Mouse (Mus musculus) hematopoietic stem cell, adult 5-6 weeks (primary cell): ENCODE measurements around the gene Dpysl4. TPM values are rescaled to one million over a fixed set of nuclear protein-coding genes. Genes with fewer than 3 reads are reported as not detected.

Source experiments
- ATAC-seq, 2 experiments: fragments of 125-278 bp in 1 of 2; replicated peaks in 1 of 2; 2 replicates each; pipeline ENCODE4 v1.8.0; 2016 to 2017; ENCODE audit warnings: inconsistent platforms in 2 of 2, mild to moderate bottlenecking in 2 of 2, moderate number of reproducible peaks in 2 of 2, low read depth in 1 of 2, moderate TSS enrichment in 1 of 2; ENCODE audit not compliant: low FRiP score in 2 of 2, poor library complexity in 2 of 2, severe bottlenecking in 2 of 2, insufficient read depth in 1 of 2, low TSS enrichment in 1 of 2
- total RNA-seq: library from RNA; stranded (forward); fragments of 172-1452, 232-1000 nt; gene quantifications from 2 replicates; pipeline ENCODE4 v1.2.3, GENCODE M21; 2017

The Dpysl4 gene
- total RNA-seq, 1 experiment from 2014 or later, result not detected

GRCm38 (mm10) chr7:139093124-139093523 lies 7.3 kb downstream of the Dpysl4 start:
- ATAC-seq, result no peak

GRCm38 (mm10) chr7:139093781-139094180 lies 8.0 kb downstream of the Dpysl4 start:
- ATAC-seq, result no peak

DNA sequence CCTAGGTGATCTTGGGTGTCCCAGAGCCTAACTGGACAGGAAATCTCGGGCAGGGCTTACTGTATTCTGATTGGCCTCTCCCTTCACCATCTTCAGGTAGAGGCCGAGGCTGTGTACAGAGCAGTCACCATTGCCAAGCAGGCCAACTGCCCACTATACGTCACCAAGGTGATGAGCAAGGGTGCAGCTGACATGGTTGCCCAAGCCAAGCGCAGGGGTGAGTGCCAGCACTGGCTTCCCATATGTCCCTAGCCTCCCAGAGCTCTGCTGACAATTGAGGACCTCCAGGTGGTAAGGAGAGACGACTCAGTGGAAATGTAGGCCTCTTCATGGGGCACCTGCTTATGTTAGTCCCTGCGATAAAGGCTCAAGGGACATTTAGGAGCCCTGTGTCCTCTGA lies 9.0 kb downstream of the Dpysl4 start:
- ATAC-seq, result no peak

DNA sequence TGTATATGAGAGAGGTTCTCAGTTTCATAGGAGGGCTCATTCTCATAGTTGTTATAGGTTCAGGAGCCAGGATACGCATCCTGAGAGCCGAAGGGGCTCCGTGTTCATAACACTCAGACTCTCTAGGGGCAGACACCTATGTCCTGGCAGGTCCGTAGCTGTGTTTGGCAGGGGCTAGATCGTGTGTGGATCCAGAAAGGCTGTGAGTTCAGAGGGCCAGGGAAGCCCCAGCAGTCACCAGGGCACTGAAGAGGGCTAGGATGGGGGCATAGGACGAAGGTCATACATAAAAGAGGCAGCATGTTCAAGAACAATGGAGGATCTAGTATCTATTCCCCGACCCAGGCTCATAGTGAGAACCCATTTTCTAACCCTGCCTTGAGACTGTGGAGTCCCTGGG lies 9.5 kb downstream of the Dpysl4 start:
- no peak for ATAC-seq

GRCm38 (mm10) chr7:139096399-139096798 lies 10.6 kb downstream of the Dpysl4 start:
- ATAC-seq, result no peak

DNA sequence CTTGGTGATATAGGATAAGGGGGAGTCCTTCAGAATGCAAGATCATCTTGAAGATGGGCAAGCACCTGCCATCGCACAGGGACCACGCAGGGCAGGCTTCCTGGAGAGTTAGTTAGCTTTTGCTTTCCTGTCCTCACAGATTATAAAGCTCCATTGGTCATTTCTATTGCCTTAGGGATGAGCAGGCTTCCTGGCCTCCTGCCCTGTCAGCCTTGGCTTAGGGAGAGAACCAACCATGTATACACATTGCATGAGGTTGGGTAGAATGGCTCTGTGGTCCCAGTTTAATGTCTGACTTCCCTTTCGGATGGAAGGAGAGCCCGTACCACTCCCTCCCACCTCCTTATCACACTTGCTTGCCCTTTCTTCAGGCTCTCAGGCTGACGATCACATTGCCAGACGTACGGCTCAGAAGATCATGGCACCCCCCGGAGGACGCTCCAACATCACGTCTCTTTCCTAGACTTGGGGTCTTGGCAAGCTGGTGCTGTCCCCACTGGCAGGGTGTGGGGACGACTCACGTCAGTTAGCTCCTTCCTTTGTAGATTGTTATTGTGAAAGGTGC lies 14.8 kb downstream of the Dpysl4 start:
- ATAC-seq, result no peak

DNA sequence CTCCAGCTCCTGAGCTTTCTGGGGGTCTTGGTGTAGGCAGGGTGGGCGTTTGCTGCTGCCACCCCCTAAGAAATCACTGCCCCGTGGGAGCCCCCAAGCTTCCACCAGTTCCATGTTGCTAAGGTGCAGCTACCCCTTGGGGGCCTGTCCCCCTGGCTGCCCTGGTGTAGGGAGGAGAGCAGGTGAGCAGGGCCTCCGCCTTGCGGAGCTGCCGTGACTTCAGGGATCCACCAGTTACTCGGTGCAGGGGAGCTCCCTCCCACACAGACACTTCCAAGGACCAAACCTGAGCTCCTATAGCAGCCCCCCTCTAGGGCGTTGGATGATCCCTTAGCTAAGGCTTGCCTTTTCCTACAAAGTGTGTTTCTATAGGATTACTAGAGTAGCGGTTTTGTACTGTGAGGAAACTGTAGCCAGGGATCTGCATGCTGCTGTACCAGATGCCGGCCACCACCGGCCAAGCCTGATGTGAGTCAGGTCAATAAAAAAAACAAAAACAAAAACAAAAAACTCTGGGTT lies 15.5 kb downstream of the Dpysl4 start:
- ATAC-seq, result no peak

DNA sequence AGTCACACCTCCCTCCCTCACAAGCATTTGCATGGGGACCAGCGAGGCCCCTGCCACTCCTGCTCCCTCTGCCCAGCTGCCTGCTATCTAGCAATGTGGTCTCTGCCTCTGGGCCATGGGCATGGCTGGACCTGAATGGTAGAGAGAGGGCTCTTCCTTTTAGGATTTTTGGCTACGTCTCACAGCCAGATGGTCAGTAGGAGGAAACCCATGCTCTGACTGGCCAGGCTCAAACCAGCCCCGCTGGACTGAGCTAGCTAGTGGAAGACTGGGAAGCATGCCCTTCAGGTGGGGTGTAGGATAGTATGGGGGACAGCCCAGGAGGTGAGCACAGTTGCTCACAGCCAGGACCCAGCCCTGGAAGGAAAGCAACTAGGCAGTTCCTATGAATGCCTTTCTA lies 16.0 kb downstream of the Dpysl4 start:
- ATAC-seq, result no peak

DNA sequence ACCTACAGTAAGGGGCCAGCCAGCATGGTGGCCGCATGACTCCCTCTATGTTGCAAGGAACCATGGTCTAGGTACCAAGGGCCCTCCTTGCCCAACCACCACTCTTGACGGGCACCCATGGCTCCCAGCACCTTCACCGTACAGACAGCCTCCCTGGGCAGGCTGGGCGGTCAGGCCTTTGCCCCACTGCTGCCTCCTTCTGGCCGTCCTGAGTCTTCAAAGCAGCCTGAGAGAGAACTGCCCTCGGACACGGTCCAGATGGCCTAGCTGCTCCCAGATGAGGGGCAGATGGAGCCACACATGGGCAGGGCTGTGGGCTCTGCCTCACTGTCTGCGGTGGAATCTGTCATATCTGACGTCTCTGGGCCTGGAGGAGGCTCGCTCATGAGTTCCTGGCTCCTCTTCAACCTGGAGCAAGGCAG lies 18.2 kb downstream of the Dpysl4 start:
- no peak for ATAC-seq

GRCm38 (mm10) chr7:139105076-139105475 lies 19.3 kb downstream of the Dpysl4 start:
- no peak for ATAC-seq

GRCm38 (mm10) chr7:139105705-139106104 lies 19.9 kb downstream of the Dpysl4 start:
- no peak for ATAC-seq

DNA sequence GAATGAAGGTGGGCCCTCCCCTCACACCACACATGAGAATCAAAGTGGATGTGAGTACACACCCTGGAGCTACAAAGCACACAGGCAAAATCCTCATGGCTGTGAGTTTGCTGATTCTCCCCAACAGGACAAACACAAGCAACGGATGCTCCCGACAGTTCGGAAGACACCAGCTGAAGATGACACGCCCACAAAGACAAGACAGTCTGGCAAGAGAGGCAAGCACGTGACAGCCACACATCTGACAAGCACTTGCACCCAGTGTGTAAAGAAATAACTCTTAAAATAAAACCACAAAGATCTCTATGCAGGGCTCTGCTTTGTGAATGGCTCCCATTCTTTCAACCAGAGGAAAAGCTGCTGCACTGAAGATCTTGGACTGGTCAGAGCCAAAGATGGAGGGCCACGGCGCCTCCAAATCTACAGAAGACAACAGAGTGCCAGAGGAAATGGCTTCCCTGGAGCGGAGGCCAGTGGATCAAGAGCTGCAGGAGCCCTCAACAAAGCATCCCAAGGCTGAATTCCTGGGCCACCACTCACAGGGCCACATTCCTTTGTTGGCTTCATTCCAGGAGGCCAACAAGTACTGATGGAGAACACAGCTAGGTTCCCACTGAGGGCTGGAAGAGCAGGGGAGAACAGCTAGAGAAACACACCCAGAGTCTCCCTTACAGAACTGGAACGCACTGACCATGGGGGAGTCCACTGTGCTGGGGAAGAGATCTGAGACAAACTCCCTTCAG lies 22.3 kb downstream of the Dpysl4 start:
- ATAC-seq, result no peak

GRCm38 (mm10) chr7:139119152-139119774 lies 33.5 kb downstream of the Dpysl4 start:
- ATAC-seq, result peak; percentile 93 to 96

- ATAC-seq, result no peak
Observed at GRCm38 (mm10) chr7:139119775-139120153, 34.0 kb downstream of the Dpysl4 start.

GRCm38 (mm10) chr7:139125881-139126280 lies 40.1 kb downstream of the Dpysl4 start:
- ATAC-seq, result peak in 1 of 2 experiments; percentile 43; a peak in 1 of 4 replicates

DNA sequence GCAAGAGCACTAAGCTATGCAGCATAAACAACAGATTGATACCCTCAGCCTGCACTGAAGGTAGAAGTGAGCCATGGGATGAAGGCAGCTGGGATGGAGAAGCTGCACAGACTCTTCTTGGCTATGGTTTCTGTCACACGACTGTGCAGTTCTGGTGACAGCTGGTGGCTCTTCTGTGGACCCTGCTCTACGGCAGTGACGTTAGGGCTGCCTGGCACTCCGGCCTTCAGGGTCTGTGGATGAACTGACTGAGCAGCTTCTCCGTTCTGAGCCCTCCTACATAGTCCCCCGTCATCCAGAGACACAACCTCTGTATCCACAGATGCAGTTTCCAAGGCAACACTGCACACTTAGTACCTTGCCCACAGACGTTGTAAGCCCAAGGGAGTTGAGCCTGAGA lies 40.7 kb downstream of the Dpysl4 start:
- no peak for ATAC-seq

- ATAC-seq, result no peak
Observed at GRCm38 (mm10) chr7:139128994-139129393, 43.2 kb downstream of the Dpysl4 start.

DNA sequence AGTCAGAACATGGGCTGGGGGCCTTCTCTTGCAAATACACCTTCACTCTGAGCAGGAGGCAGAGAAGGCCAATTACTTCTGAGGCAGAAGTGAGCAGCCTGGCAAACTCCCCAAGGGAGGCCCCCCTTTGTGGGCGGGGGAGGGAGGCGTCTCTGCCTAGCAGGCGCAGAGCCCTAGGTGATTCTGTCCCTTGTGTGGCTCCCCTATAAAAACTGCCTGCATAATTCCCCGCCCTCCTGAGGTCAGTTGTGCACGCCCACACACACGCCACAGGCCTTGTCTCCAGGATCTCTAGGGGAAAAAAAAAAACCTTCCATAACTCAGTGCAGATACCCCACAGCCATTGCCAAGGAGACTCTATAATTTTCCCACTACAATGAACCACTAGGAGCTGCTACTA lies 44.6 kb downstream of the Dpysl4 start:
- ATAC-seq, result no peak; a peak in 1 of 4 replicates
